Mouse (Mus musculus): ENCODE measurements around the gene Vamp4. TPM values are rescaled to one million over a fixed set of nuclear protein-coding genes. Genes with fewer than 3 reads are reported as not detected.
A peak's percentile ranks its signal among the peaks of the same experiment; 100 is the strongest.

Vamp4 gene
- total and polyA plus RNA-seq, 3 experiments = 9.6 to 17.1 TPM; not detected in 1

- no peak for TF ChIP-seq TAL1 (IDR thresholded peaks at IDR 0.05; ENCODE audit: low read length)
- peak; percentile 44; the same call in 1 of the 2 replicates for TF ChIP-seq TBP (IDR thresholded peaks at IDR 0.05; ENCODE audit: low read depth, low read length)
- TF ChIP-seq POLR2AphosphoS2 (IDR thresholded peaks at IDR 0.05; ENCODE audit: low read length) = peak; percentile 83
- peak; percentile 52 for TF ChIP-seq ETS1 (IDR thresholded peaks at IDR 0.05; ENCODE audit: low read depth, low read length)
- TF ChIP-seq GATA1 (IDR thresholded peaks at IDR 0.05; ENCODE audit: low read depth, low read length) = no peak
- no peak for TF ChIP-seq RAD21 (IDR thresholded peaks at IDR 0.05; ENCODE audit: low read depth, low read length)
- no peak for TF ChIP-seq JUND (IDR thresholded peaks at IDR 0.05; ENCODE audit: low read depth, low read length)
- TF ChIP-seq NELFE (IDR thresholded peaks at IDR 0.05; ENCODE audit: low read depth, low read length) = peak; percentile 85
- no peak for TF ChIP-seq POLR2AphosphoS5 (IDR thresholded peaks at IDR 0.05; ENCODE audit: borderline replicate concordance, low read depth, low read length)
- TF ChIP-seq MEF2A (IDR thresholded peaks at IDR 0.05; ENCODE audit: extremely low read depth, insufficient replicate concordance, low read depth, low read length, poor library complexity, severe bottlenecking) = no peak
- peak; percentile 78 for TF ChIP-seq KAT2A (conservative IDR thresholded peaks at IDR 0.05; ENCODE audit: low read depth, low read length)
These were observed 22.0 kb upstream of the Vamp4 start, which contains the start of gene Mettl13 (continued) for GRCm38 (mm10) chr1:162548016-162548916.

- DNase-seq (ENCODE audit: low read depth, low spot score) = peak; percentile 73
- Histone ChIP-seq H3K9ac (ENCODE audit: control insufficient read depth, low read depth, low read length, poor library complexity, severe bottlenecking) (peak overlapping the region; percentile 93), H3K27ac (ENCODE audit: control insufficient read depth, low read depth, low read length) (peak overlapping the region; percentile 77), H3K9me3 (replicated peaks; ENCODE audit: insufficient read depth, low read length) (no peaks in the 10 kb centered on the region), H3K27me3 (ENCODE audit: control insufficient read depth in 1 of 2, insufficient read depth in 2 of 2, low read length in 2 of 2) (no peaks in the 10 kb centered on the region), H3K4me1 (ENCODE audit: control insufficient read depth in 1 of 2, insufficient read depth in 2 of 2, low read length in 2 of 2) (peaks cover 5 to 6% of the 10 kb centered on the region in 2 experiments; a peak in 3 of 4 replicates), H3K36me3 (ENCODE audit: control insufficient read depth in 1 of 2, insufficient read depth in 2 of 2, low read length in 2 of 2) (peaks cover 0 to 12% of the 10 kb centered on the region in 2 experiments; a peak in 3 of 4 replicates), H3K4me3 (ENCODE audit: control insufficient read depth in 1 of 2, insufficient read depth in 1 of 2, low read depth in 2 of 2, low read length in 2 of 2) (peak overlapping the region; percentile 80 to 93), H3K79me2 (ENCODE audit: control insufficient read depth, insufficient read depth, low read length, poor library complexity) (peaks cover 33% of the 10 kb centered on the region)
- no peak for TF ChIP-seq MAZ (IDR thresholded peaks at IDR 0.05; ENCODE audit: low read depth, low read length)
- peak; percentile 62 for TF ChIP-seq CHD2 (IDR thresholded peaks at IDR 0.05; ENCODE audit: low read length)
- TF ChIP-seq EP300 (IDR thresholded peaks at IDR 0.05; ENCODE audit: low read depth in 1 of 2, low read length in 2 of 2) = peak in 1 of 2 experiments; percentile 22; a peak in 1 of 4 replicates
These were observed 21.2 kb upstream of the Vamp4 start for GRCm38 (mm10) chr1:162548917-162549613.

All from MEL (cell line).